Mouse (Mus musculus): Measurements from ENCODE around the gene Abtb2.

DNA sequence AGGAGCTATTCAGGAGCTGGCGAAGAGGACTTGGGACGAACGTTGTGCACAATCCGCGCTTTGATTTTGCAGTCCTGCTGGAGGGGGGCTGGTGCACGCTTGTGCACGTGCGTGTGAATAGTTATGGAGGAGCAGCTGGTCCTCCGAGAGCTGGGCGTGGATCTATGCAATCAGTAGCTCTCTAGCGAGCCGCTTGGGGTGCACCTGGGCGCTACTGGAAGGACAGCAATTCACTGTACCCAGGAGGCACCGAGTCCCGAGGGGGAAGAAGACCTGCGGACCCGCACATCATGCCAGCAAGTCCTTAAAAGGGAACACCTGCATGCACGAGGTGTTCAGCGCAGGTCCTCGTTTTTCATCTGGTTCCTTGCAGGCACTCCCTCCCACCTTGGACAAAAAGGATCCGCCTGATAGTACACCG is 929 bp upstream of the Abtb2 start:
- TF ChIP-seq POLR2A (IDR thresholded peaks at IDR 0.05; ENCODE audit: insufficient read length, low read depth), result no peak
- no peak for TF ChIP-seq E2F4 (IDR thresholded peaks at IDR 0.05; ENCODE audit: insufficient read depth)
- TF ChIP-seq CEBPB (IDR thresholded peaks at IDR 0.05; ENCODE audit: insufficient read depth, poor library complexity, severe bottlenecking), result no peak
- no peak for TF ChIP-seq USF1 (IDR thresholded peaks at IDR 0.05; ENCODE audit: low read depth)
- TF ChIP-seq TCF3 (IDR thresholded peaks at IDR 0.05; ENCODE audit: insufficient read length, low read depth), result no peak
- no peak for TF ChIP-seq MYOD1 (IDR thresholded peaks at IDR 0.05; ENCODE audit: control insufficient read depth in 1 of 3, insufficient read length in 2 of 3, low read depth in 2 of 3)
- TF ChIP-seq REST (IDR thresholded peaks at IDR 0.05; ENCODE audit: insufficient read depth, insufficient read length), result no peak
- TF ChIP-seq TCF12 (IDR thresholded peaks at IDR 0.05; ENCODE audit: insufficient read depth, poor library complexity, severe bottlenecking), result no peak
- no peak for TF ChIP-seq MAX (IDR thresholded peaks at IDR 0.05; ENCODE audit: low read depth)
- peak in 2 of 3 experiments; percentile 17 to 65 for TF ChIP-seq MYOG (IDR thresholded peaks at IDR 0.05; ENCODE audit: control insufficient read depth in 1 of 3, insufficient read depth in 1 of 3, insufficient read length in 2 of 3, low read depth in 2 of 3)
